Mouse (Mus musculus) right cerebral cortex, postnatal 25 days (tissue): ENCODE results near the gene Crybg2.

Experiments used
- DNase-seq: peaks from one replicate; pipeline ENCODE4 v3.0.0; 2022

Gene Crybg2

GRCm38 (mm10) chr4:134123147-134123546 is 62.5 kb downstream of the Crybg2 start:
- no peak for DNase-seq

GRCm38 (mm10) chr4:134123680-134124551 is 63.3 kb downstream of the Crybg2 start:
- DNase-seq = peak; percentile 89

- no peak for DNase-seq
Measured at GRCm38 (mm10) chr4:134125383-134126060, 64.9 kb downstream of the Crybg2 start.

- peak; percentile 31 for DNase-seq
Measured at GRCm38 (mm10) chr4:134126300-134127120, 65.9 kb downstream of the Crybg2 start.

GRCm38 (mm10) chr4:134127121-134127455 is 66.5 kb downstream of the Crybg2 start:
- DNase-seq = peak; percentile 75

- DNase-seq = no peak
Measured at GRCm38 (mm10) chr4:134127793-134128192, 67.2 kb downstream of the Crybg2 start.

GRCm38 (mm10) chr4:134128221-134128982 is 67.8 kb downstream of the Crybg2 start, which contains the start of gene Sh3bgrl3:
Gene Sh3bgrl3, minus strand, starts transcription at chr4:134128789.
- DNase-seq = peak; percentile 91

GRCm38 (mm10) chr4:134128983-134129362 is 68.4 kb downstream of the Crybg2 start:
- no peak for DNase-seq

- no peak for DNase-seq
Measured at GRCm38 (mm10) chr4:134129482-134129881, 68.9 kb downstream of the Crybg2 start.

- DNase-seq = no peak
Measured at GRCm38 (mm10) chr4:134132117-134132516, 71.5 kb downstream of the Crybg2 start.

- no peak for DNase-seq
Measured at GRCm38 (mm10) chr4:134132519-134133095, 72.0 kb downstream of the Crybg2 start.

- no peak for DNase-seq
Measured at GRCm38 (mm10) chr4:134136280-134136926, 75.8 kb downstream of the Crybg2 start.

- DNase-seq = no peak
Measured at GRCm38 (mm10) chr4:134138857-134139256, 78.2 kb downstream of the Crybg2 start.
